Mouse (Mus musculus) left cerebral cortex, adult 18-20 months (tissue): ENCODE data around the gene Adamtsl1. TPM values are rescaled to one million over a fixed set of nuclear protein-coding genes. Genes with fewer than 3 reads are reported as not detected.

Experiments used
- DNase-seq, 2 experiments: peaks; one replicate each; pipeline ENCODE4 v3.0.0; 2021 to 2022; ENCODE audit warnings: low spot score in 2 of 2, mixed read lengths in 1 of 2
- total RNA-seq, 2 experiments: library from RNA; stranded (reverse); gene quantifications; 2 replicates each; pipeline ENCODE4 v1.2.3; 2021

Gene Adamtsl1
- total RNA-seq, 2 experiments from 2014 or later = 3.4 to 3.6 TPM

- no peak for DNase-seq
Measured at GRCm38 (mm10) chr4:86306753-86307152, 792.8 kb downstream of the Adamtsl1 start.

- DNase-seq = no peak
Measured at GRCm38 (mm10) chr4:86309178-86309577, 795.2 kb downstream of the Adamtsl1 start.

- DNase-seq = no peak
Measured at GRCm38 (mm10) chr4:86310806-86311730, 797.1 kb downstream of the Adamtsl1 start.

GRCm38 (mm10) chr4:86312366-86312765 is 798.4 kb downstream of the Adamtsl1 start:
- DNase-seq = no peak

- no peak for DNase-seq
Measured at GRCm38 (mm10) chr4:86314442-86314841, 800.5 kb downstream of the Adamtsl1 start.

GRCm38 (mm10) chr4:86315122-86315521 is 801.1 kb downstream of the Adamtsl1 start:
- DNase-seq = no peak

GRCm38 (mm10) chr4:86317916-86318542 is 804.1 kb downstream of the Adamtsl1 start:
- DNase-seq = peak in 1 of 2 experiments; percentile 5

GRCm38 (mm10) chr4:86325411-86325810 is 811.4 kb downstream of the Adamtsl1 start:
- DNase-seq = no peak

GRCm38 (mm10) chr4:86326003-86326402 is 812.0 kb downstream of the Adamtsl1 start:
- no peak for DNase-seq

GRCm38 (mm10) chr4:86326638-86327037 is 812.7 kb downstream of the Adamtsl1 start:
- no peak for DNase-seq

GRCm38 (mm10) chr4:86329481-86329880 is 815.5 kb downstream of the Adamtsl1 start:
- DNase-seq = no peak

GRCm38 (mm10) chr4:86335861-86336415 is 822.0 kb downstream of the Adamtsl1 start:
- DNase-seq = no peak

GRCm38 (mm10) chr4:86337216-86337765 is 823.3 kb downstream of the Adamtsl1 start:
- no peak for DNase-seq

GRCm38 (mm10) chr4:86349341-86349740 is 835.4 kb downstream of the Adamtsl1 start:
- DNase-seq = no peak

GRCm38 (mm10) chr4:86352121-86352520 is 838.1 kb downstream of the Adamtsl1 start:
- DNase-seq = no peak

GRCm38 (mm10) chr4:86353550-86353949 is 839.6 kb downstream of the Adamtsl1 start:
- no peak for DNase-seq

- DNase-seq = no peak
Measured at GRCm38 (mm10) chr4:86359398-86359797, 845.4 kb downstream of the Adamtsl1 start.

- DNase-seq = no peak
Measured at GRCm38 (mm10) chr4:86369055-86369454, 855.1 kb downstream of the Adamtsl1 start.

GRCm38 (mm10) chr4:86373166-86373565 is 859.2 kb downstream of the Adamtsl1 start:
- no peak for DNase-seq

GRCm38 (mm10) chr4:86383124-86383523 is 869.2 kb downstream of the Adamtsl1 start:
- no peak for DNase-seq

- DNase-seq = no peak
Measured at GRCm38 (mm10) chr4:86385121-86385520, 871.1 kb downstream of the Adamtsl1 start.

GRCm38 (mm10) chr4:86388430-86388829 is 874.5 kb downstream of the Adamtsl1 start:
- no peak for DNase-seq
